Comparison of ENCODE assay signal across 19 mouse cellular contexts in the genomic region with DNA sequence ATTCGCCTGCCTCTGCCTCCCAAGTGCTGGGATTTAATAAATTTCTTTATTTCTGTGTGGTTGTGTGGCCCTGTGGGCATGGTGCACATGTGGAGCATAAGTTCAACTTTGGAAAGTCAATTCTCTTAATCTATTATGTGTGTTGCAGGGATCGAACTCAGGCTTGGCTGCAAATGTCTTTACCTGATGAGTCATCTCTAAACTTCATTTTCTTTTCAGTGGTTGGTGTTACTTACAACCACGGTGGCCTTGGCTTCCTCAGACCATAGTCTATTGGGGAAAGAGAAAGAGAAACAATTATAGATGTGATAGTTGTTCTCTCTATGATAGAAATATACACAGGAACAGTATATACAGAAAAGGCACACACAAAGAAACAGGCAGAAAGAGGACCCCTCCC. TPM values are rescaled to one million over a fixed set of nuclear protein-coding genes. Genes with fewer than 3 reads are reported as not detected.
DNase-seq lines count a peak whose midpoint lies in the region; ATAC-seq lines count a peak whose summit lies in the region.
"Had no signal": no experiment of that assay in that cellular context is flagged by ENCODE, and none has a peak within 500 bp of the region (broad histone marks: within the 10 kb centered on the region; RNA-seq: fewer than 3 reads in every experiment).

No protein-coding gene starts in this region.

- peak; percentile 26 for ATAC-seq in CD4-positive, CD25-positive, alpha-beta regulatory T cell, adult 4 months
- ATAC-seq: forebrain, embryonic 13.5 days; forebrain, embryonic 15.5 days; forebrain, postnatal 0 days had no signal

- intact Hi-C loops in gastrocnemius, postnatal 14 days (cut with DNase I; ENCODE audit: low total_unique reads): no loop called here

- DNase-seq in 3T3-L1 (ENCODE audit: low read depth, low spot score) (peak; percentile 47), 416B (ENCODE audit: low read depth) (peak; percentile 58), NIH3T3 (ENCODE audit: low read depth) (peak; percentile 25)
- DNase-seq in lung, postnatal 25 days (ENCODE audit: low spot score): no peak
- no peak for DNase-seq in kidney, adult 18-20 months
- DNase-seq in layer of hippocampus, adult 11-12 months (ENCODE audit: low spot score): no peak
- DNase-seq in gastrocnemius, postnatal 14 days: no peak
- DNase-seq: adrenal gland, adult 2 months; adrenal gland, postnatal 10 days; adrenal gland, postnatal 25 days; cerebellum, adult 11-12 months; cerebellum, adult 2 months; cerebellum, adult 9-10 months; cerebellum, postnatal 10 days; cerebellum, postnatal 25 days; forebrain, postnatal 0 days had no signal

RNA-seq across cellular contexts. Expression of gene Prdx1, which starts 9.3 kb away (rescaled TPM):
- 100 to 1,000 TPM; 602 to 696 TPM for polyA plus RNA-seq in CD4-positive, CD25-positive, alpha-beta regulatory T cell, adult 4 months (2017; shearing (Covaris generic))
- total RNA-seq in gastrocnemius, postnatal 14 days (2021): 100 to 1,000 TPM; 211 to 229 TPM

RNA-seq across cellular contexts. Expression of gene Akr1a1, which starts 24.5 kb away (rescaled TPM):
- polyA plus RNA-seq in CD4-positive, CD25-positive, alpha-beta regulatory T cell, adult 4 months (2017; shearing (Covaris generic)): 100 to 1,000 TPM; 296 to 324 TPM
- total RNA-seq in gastrocnemius, postnatal 14 days (2021): 100 to 1,000 TPM; 226 to 247 TPM

RNA-seq across cellular contexts. Expression of gene Mmachc, which starts 32.2 kb away (rescaled TPM):
- 1 to 10 TPM; 3.4 to 9.2 TPM for polyA plus RNA-seq in CD4-positive, CD25-positive, alpha-beta regulatory T cell, adult 4 months (2017; shearing (Covaris generic))
- 10 to 100 TPM; 25.5 to 28.9 TPM for total RNA-seq in gastrocnemius, postnatal 14 days (2021)

RNA-seq across cellular contexts. Expression of gene Ccdc163, which starts 32.3 kb away (rescaled TPM):
- polyA plus RNA-seq in CD4-positive, CD25-positive, alpha-beta regulatory T cell, adult 4 months (2017; shearing (Covaris generic)): 10 to 100 TPM; 50.5 to 55.9 TPM
- total RNA-seq in gastrocnemius, postnatal 14 days (2021): 1 to 10 TPM; 3.9 to 4.0 TPM

RNA-seq across cellular contexts. Expression of gene Tesk2, which starts 44.7 kb away (rescaled TPM):
- polyA plus RNA-seq in CD4-positive, CD25-positive, alpha-beta regulatory T cell, adult 4 months (2017; shearing (Covaris generic)): 1 to 10 TPM; 4.6 to 7.8 TPM
- 1 to 10 TPM; 1.8 to 2.5 TPM for total RNA-seq in gastrocnemius, postnatal 14 days (2021)

Comparison
In these comparisons a context has a peak if more than half of its experiments do, and no peak if none do; other contexts are left out.
1. DNase-seq: peak in 3T3-L1 (single experiment), 416B (single experiment) and NIH3T3 (single experiment); none in lung, postnatal 25 days (single experiment), kidney, adult 18-20 months (single experiment), layer of hippocampus, adult 11-12 months (single experiment) and gastrocnemius, postnatal 14 days (single experiment).